Mouse (Mus musculus): ENCODE data around the gene Lrch3. TPM values are rescaled to one million over a fixed set of nuclear protein-coding genes. Genes with fewer than 3 reads are reported as not detected.

The Lrch3 gene
- polyA plus RNA-seq, 1 experiment from 2014 or later, result 21.6 TPM

- peak overlapping the region; percentile 89 for H3K9ac ChIP-seq
Observed at GRCm38 (mm10) chr16:32878972-32879926, 34.7 kb upstream of the Lrch3 start.

GRCm38 (mm10) chr16:32881538-32881937 lies 32.4 kb upstream of the Lrch3 start:
- no peaks in the 10 kb centered on the region for H3K27me3 ChIP-seq
- H3K27ac ChIP-seq, result no peak overlapping the region
- no peak overlapping the region for H3K9ac ChIP-seq
- H3K4me1 ChIP-seq, result peaks cover 16% of the 10 kb centered on the region
- 82% methylated on average over 7 of the region's 7 CpGs for WGBS
- ATAC-seq (ENCODE audit: borderline replicate concordance, extremely low read depth, low FRiP score, low TSS enrichment), result no peak
- H3K4me3 ChIP-seq, result no peak overlapping the region
- 0 out of 2 replicates have a peak, but pooled peaks cover 8% of the 10 kb centered on the region for H3K36me3 ChIP-seq
- no peaks in the 10 kb centered on the region for H3K9me3 ChIP-seq
- H3K4me2 ChIP-seq, result no peak overlapping the region

More at GRCm38 (mm10) chr16:32878972-32879926, 34.7 kb upstream of the Lrch3 start:
- Histone ChIP-seq H3K36me3 (no peaks in the 10 kb centered on the region), H3K27me3 (no peaks in the 10 kb centered on the region), H3K4me2 (peak overlapping the region; percentile 79), H3K9me3 (no peaks in the 10 kb centered on the region), H3K4me3 (peak overlapping the region; percentile 93), H3K27ac (no peak overlapping the region), H3K4me1 (peaks cover 16% of the 10 kb centered on the region)
- WGBS, result 76% methylated on average over 14 of the region's 14 CpGs
- ATAC-seq (ENCODE audit: borderline replicate concordance, extremely low read depth, low FRiP score, low TSS enrichment), result no peak

- H3K9ac ChIP-seq, result no peak overlapping the region
- 91% methylated on average over 7 of the region's 7 CpGs for WGBS
- ATAC-seq (ENCODE audit: borderline replicate concordance, extremely low read depth, low FRiP score, low TSS enrichment), result no peak
- H3K4me2 ChIP-seq, result no peak overlapping the region
- H3K4me3 ChIP-seq, result no peak overlapping the region
- H3K27ac ChIP-seq, result no peak overlapping the region
- no peaks in the 10 kb centered on the region for H3K4me1 ChIP-seq
- H3K36me3 ChIP-seq, result peaks cover 40% of the 10 kb centered on the region
- H3K27me3 ChIP-seq, result no peaks in the 10 kb centered on the region
- H3K9me3 ChIP-seq, result no peaks in the 10 kb centered on the region
Observed at GRCm38 (mm10) chr16:32887996-32888395, 25.9 kb upstream of the Lrch3 start.

GRCm38 (mm10) chr16:32889881-32890280 lies 24.0 kb upstream of the Lrch3 start:
- Histone ChIP-seq H3K4me1 (no peaks in the 10 kb centered on the region), H3K4me2 (no peak overlapping the region), H3K36me3 (peaks cover 51% of the 10 kb centered on the region), H3K4me3 (no peak overlapping the region), H3K27me3 (no peaks in the 10 kb centered on the region), H3K9me3 (no peaks in the 10 kb centered on the region), H3K27ac (no peak overlapping the region), H3K9ac (no peak overlapping the region)
- no peak for ATAC-seq (ENCODE audit: borderline replicate concordance, extremely low read depth, low FRiP score, low TSS enrichment)
- WGBS, result 60% methylated on average over 2 of the region's 2 CpGs

GRCm38 (mm10) chr16:32896126-32896525 lies 17.8 kb upstream of the Lrch3 start:
- Histone ChIP-seq H3K4me3 (no peak overlapping the region), H3K27me3 (no peaks in the 10 kb centered on the region), H3K9ac (no peak overlapping the region), H3K36me3 (peaks cover 63% of the 10 kb centered on the region), H3K27ac (no peak overlapping the region), H3K4me2 (no peak overlapping the region), H3K4me1 (no peaks in the 10 kb centered on the region), H3K9me3 (no peaks in the 10 kb centered on the region)
- ATAC-seq (ENCODE audit: borderline replicate concordance, extremely low read depth, low FRiP score, low TSS enrichment), result no peak

- WGBS, result 85% methylated on average over 2 of the region's 2 CpGs
- Histone ChIP-seq H3K27ac (no peak overlapping the region), H3K27me3 (no peaks in the 10 kb centered on the region), H3K4me2 (no peak overlapping the region), H3K36me3 (peaks cover 40% of the 10 kb centered on the region), H3K9ac (no peak overlapping the region), H3K9me3 (no peaks in the 10 kb centered on the region), H3K4me3 (no peak overlapping the region), H3K4me1 (no peaks in the 10 kb centered on the region)
- ATAC-seq (ENCODE audit: borderline replicate concordance, extremely low read depth, low FRiP score, low TSS enrichment), result no peak
Observed at GRCm38 (mm10) chr16:32901360-32902050, 12.4 kb upstream of the Lrch3 start.

- ATAC-seq (ENCODE audit: borderline replicate concordance, extremely low read depth, low FRiP score, low TSS enrichment), result no peak
- Histone ChIP-seq H3K27me3 (no peaks in the 10 kb centered on the region), H3K36me3 (peaks cover 40% of the 10 kb centered on the region), H3K4me3 (no peak overlapping the region), H3K9me3 (no peaks in the 10 kb centered on the region), H3K4me1 (no peaks in the 10 kb centered on the region), H3K9ac (no peak overlapping the region), H3K4me2 (no peak overlapping the region), H3K27ac (no peak overlapping the region)
- WGBS, result 64% methylated on average over 3 of the region's 3 CpGs
Observed at GRCm38 (mm10) chr16:32902051-32902428, 11.9 kb upstream of the Lrch3 start.

GRCm38 (mm10) chr16:32906186-32906585 lies 7.7 kb upstream of the Lrch3 start:
- no peaks in the 10 kb centered on the region for H3K4me1 ChIP-seq
- WGBS, result 73% methylated on average over 2 of the region's 2 CpGs
- peaks cover 12% of the 10 kb centered on the region for H3K36me3 ChIP-seq
- H3K4me3 ChIP-seq, result no peak overlapping the region
- no peak overlapping the region for H3K4me2 ChIP-seq
- no peaks in the 10 kb centered on the region for H3K27me3 ChIP-seq
- H3K9ac ChIP-seq, result no peak overlapping the region
- H3K27ac ChIP-seq, result no peak overlapping the region
- ATAC-seq (ENCODE audit: borderline replicate concordance, extremely low read depth, low FRiP score, low TSS enrichment), result no peak
- no peaks in the 10 kb centered on the region for H3K9me3 ChIP-seq

GRCm38 (mm10) chr16:32906727-32907126 lies 7.2 kb upstream of the Lrch3 start:
- H3K27ac ChIP-seq, result no peak overlapping the region
- H3K4me1 ChIP-seq, result no peaks in the 10 kb centered on the region
- no peak overlapping the region for H3K9ac ChIP-seq

GRCm38 (mm10) chr16:32913212-32913611 lies 688 bp upstream of the Lrch3 start:
- 44% methylated on average over 7 of the region's 7 CpGs for WGBS
- no peaks in the 10 kb centered on the region for H3K27me3 ChIP-seq
- ATAC-seq (ENCODE audit: borderline replicate concordance, extremely low read depth, low FRiP score, low TSS enrichment), result no peak
- no peaks in the 10 kb centered on the region for H3K9me3 ChIP-seq
- no peak overlapping the region for H3K9ac ChIP-seq
- H3K4me3 ChIP-seq, result peak overlapping the region; percentile 90; the same call in 1 of the 2 replicates
- no peaks in the 10 kb centered on the region for H3K36me3 ChIP-seq
- H3K27ac ChIP-seq, result no peak overlapping the region
- H3K4me2 ChIP-seq, result peak overlapping the region; percentile 70
- H3K4me1 ChIP-seq, result peaks cover 3% of the 10 kb centered on the region

More at GRCm38 (mm10) chr16:32906727-32907126, 7.2 kb upstream of the Lrch3 start:
- Histone ChIP-seq H3K36me3 (peaks cover 9% of the 10 kb centered on the region), H3K4me3 (no peak overlapping the region), H3K9me3 (no peaks in the 10 kb centered on the region), H3K27me3 (no peaks in the 10 kb centered on the region), H3K4me2 (no peak overlapping the region)
- ATAC-seq (ENCODE audit: borderline replicate concordance, extremely low read depth, low FRiP score, low TSS enrichment), result no peak; the same call in 1 of the 2 replicates
- 49% methylated on average over 8 of the region's 8 CpGs for WGBS

- Histone ChIP-seq H3K36me3 (no peaks in the 10 kb centered on the region), H3K27ac (no peak overlapping the region), H3K4me3 (peak overlapping the region; percentile 90), H3K9ac (no peak overlapping the region), H3K4me2 (peak overlapping the region; percentile 70), H3K9me3 (no peaks in the 10 kb centered on the region), H3K4me1 (peaks cover 3% of the 10 kb centered on the region), H3K27me3 (no peaks in the 10 kb centered on the region)
- ATAC-seq (ENCODE audit: borderline replicate concordance, extremely low read depth, low FRiP score, low TSS enrichment), result no peak
- WGBS, result 61% methylated on average over 9 of the region's 9 CpGs
Observed at GRCm38 (mm10) chr16:32915292-32916068, 1.6 kb downstream of the Lrch3 start.
